Mouse (Mus musculus) embryonic facial prominence, embryonic 14.5 days (tissue): ENCODE measurements around the gene Dnaic1. TPM values are rescaled to one million over a fixed set of nuclear protein-coding genes. Genes with fewer than 3 reads are reported as not detected.
A peak's percentile ranks its signal among the peaks of the same experiment; 100 is the strongest.

Experiments used
- ATAC-seq: fragments of 200-750 bp; cut with Nextera tagmentation; 2 replicates; pipeline ENCODE4 v1.8.0; 2017; ENCODE audit warnings: low read depth, moderate number of reproducible peaks, moderate TSS enrichment
- DNase-seq: peaks from one replicate; pipeline ENCODE4 v3.0.0-alpha.2; 2015; ENCODE audit warnings: low spot score
- H3K27ac ChIP-seq: fragments of 300-500 bp; sonication (generic); replicated peaks from 2 replicates; pipeline ENCODE4 v1.5.1; 2014; ENCODE audit warnings: low read depth, mild to moderate bottlenecking, low read length, moderate library complexity
- H3K27me3 ChIP-seq: fragments of 300-500 bp; sonication (generic); replicated peaks from 2 replicates; pipeline ENCODE4 v1.6.1; 2014; ENCODE audit warnings: low read length; ENCODE audit not compliant: control insufficient read depth, insufficient read depth
- H3K36me3 ChIP-seq: fragments of 300-500 bp; sonication (generic); 2 replicates; pipeline ENCODE4 v1.6.1; 2014; ENCODE audit warnings: low read length, mixed read lengths; ENCODE audit not compliant: control insufficient read depth, insufficient read depth
- H3K4me1 ChIP-seq: fragments of 300-500 bp; sonication (generic); 2 replicates; pipeline ENCODE4 v1.6.1; 2014; ENCODE audit warnings: antibody characterized with exemption, low read length; ENCODE audit not compliant: control insufficient read depth, insufficient read depth
- H3K4me2 ChIP-seq: fragments of 300-500 bp; sonication (generic); 2 replicates; pipeline ENCODE4 v1.6.1; 2014; ENCODE audit warnings: low read depth, mild to moderate bottlenecking, low read length, moderate library complexity, mixed read lengths
- H3K4me3 ChIP-seq: fragments of 300-500 bp; sonication (generic); 2 replicates; pipeline ENCODE4 v1.5.1; 2014; ENCODE audit warnings: low read depth, mild to moderate bottlenecking, low read length
- H3K9ac ChIP-seq: fragments of 300-500 bp; sonication (generic); 2 replicates; pipeline ENCODE4 v1.6.1; 2014; ENCODE audit warnings: low read depth, mild to moderate bottlenecking, low read length, moderate library complexity, mixed read lengths
- H3K9me3 ChIP-seq: fragments of 300-500 bp; sonication (generic); 2 replicates; pipeline ENCODE4 v1.6.1; 2016; ENCODE audit warnings: low read length; ENCODE audit not compliant: control insufficient read depth
- WGBS: fragments of 180-500 bp; shearing (Covaris S2); extraction: QIAGEN DNeasy Blood & Tissue Kit; methylation state at CpG from one replicate; pipeline ENCODE4 v1.1.7; 2014; 5-methylcytosine and 5-hydroxymethylcytosine counted together
- polyA plus RNA-seq: library from polyadenylated mRNA; unstranded; fragments of >200 nt; fragmentation: Nextera tagmentation; extraction: Ambion mirVana; gene quantifications from 2 replicates; pipeline ENCODE4 v1.2.1, GENCODE M21; 2014

Gene Dnaic1
- polyA plus RNA-seq, 1 experiment from 2014 or later: 3.7 TPM

GRCm38 (mm10) chr4:41639913-41640507, 70.4 kb downstream of the Dnaic1 start, which contains the start of gene Enho:
Gene Enho (minus strand): TSS chr4:41640324.
- Histone ChIP-seq H3K4me3 (peak within 1 kb of the TSS; percentile 66), H3K27me3 (0 out of 2 replicates have a peak, but pooled peaks cover 4% of the 10 kb centered on the region)

GRCm38 (mm10) chr4:41641199-41641822, 71.7 kb downstream of the Dnaic1 start:
- 63% methylated on average over 6 of the region's 6 CpGs for WGBS
- no peak for ATAC-seq

More at GRCm38 (mm10) chr4:41639913-41640507, 70.4 kb downstream of the Dnaic1 start, which contains the start of gene Enho:
- Histone ChIP-seq H3K4me1 (peaks cover 26% of the 10 kb centered on the region), H3K9ac (peak within 1 kb of the TSS; percentile 81), H3K4me2 (peak within 1 kb of the TSS; percentile 92), H3K36me3 (no peaks in the 10 kb centered on the region), H3K9me3 (no peaks in the 10 kb centered on the region), H3K27ac (peak within 1 kb of the TSS; percentile 70)
- peak; percentile 94 for ATAC-seq
- WGBS: under 1% methylated on average over 47 of the region's 74 CpGs
- DNase-seq: peak; percentile 95

GRCm38 (mm10) chr4:41645488-41645887, 75.9 kb downstream of the Dnaic1 start:
- H3K36me3 ChIP-seq: no peaks in the 10 kb centered on the region
- H3K9me3 ChIP-seq: no peaks in the 10 kb centered on the region
- H3K4me3 ChIP-seq: no peak overlapping the region
- ATAC-seq (no peak), DNase-seq (peak; percentile 38)
- no peak overlapping the region for H3K27ac ChIP-seq
- H3K4me1 ChIP-seq: peaks cover under 1% of the 10 kb centered on the region; the same call in 1 of the 2 replicates
- H3K9ac ChIP-seq: no peak overlapping the region
- H3K4me2 ChIP-seq: no peak overlapping the region
- WGBS: 28% methylated on average over 5 of the region's 5 CpGs
- H3K27me3 ChIP-seq: no peaks in the 10 kb centered on the region

More at GRCm38 (mm10) chr4:41641199-41641822, 71.7 kb downstream of the Dnaic1 start:
- Histone ChIP-seq H3K4me3 (no peak overlapping the region), H3K27me3 (0 out of 2 replicates have a peak, but pooled peaks cover 4% of the 10 kb centered on the region), H3K27ac (no peak overlapping the region), H3K9me3 (no peaks in the 10 kb centered on the region), H3K4me1 (peaks cover 18% of the 10 kb centered on the region), H3K36me3 (no peaks in the 10 kb centered on the region), H3K9ac (no peak overlapping the region), H3K4me2 (no peak overlapping the region)
- no peak for DNase-seq

GRCm38 (mm10) chr4:41648157-41648556, 78.6 kb downstream of the Dnaic1 start:
- Histone ChIP-seq H3K36me3 (no peaks in the 10 kb centered on the region), H3K27me3 (no peaks in the 10 kb centered on the region), H3K4me2 (no peak overlapping the region), H3K9ac (no peak overlapping the region), H3K4me1 (no peaks in the 10 kb centered on the region), H3K27ac (no peak overlapping the region), H3K9me3 (no peaks in the 10 kb centered on the region), H3K4me3 (no peak overlapping the region)
- ATAC-seq (no peak), DNase-seq (no peak)
- WGBS: 51% methylated on average over 4 of the region's 4 CpGs

- WGBS: 63% methylated on average over 7 of the region's 7 CpGs
- no peak for DNase-seq
- H3K4me3 ChIP-seq: no peak overlapping the region
- H3K4me1 ChIP-seq: no peaks in the 10 kb centered on the region
- H3K9me3 ChIP-seq: no peaks in the 10 kb centered on the region
- no peak overlapping the region for H3K27ac ChIP-seq
- H3K27me3 ChIP-seq: no peaks in the 10 kb centered on the region
- H3K36me3 ChIP-seq: no peaks in the 10 kb centered on the region
- H3K4me2 ChIP-seq: no peak overlapping the region
- no peak for ATAC-seq
- no peak overlapping the region for H3K9ac ChIP-seq
These were observed 79.1 kb downstream of the Dnaic1 start for GRCm38 (mm10) chr4:41648627-41649026.

- Histone ChIP-seq H3K27ac (no peak overlapping the region), H3K4me1 (no peaks in the 10 kb centered on the region), H3K27me3 (no peaks in the 10 kb centered on the region; the same call in 1 of the 2 replicates), H3K36me3 (peaks cover 7% of the 10 kb centered on the region; the same call in 1 of the 2 replicates), H3K9ac (no peak overlapping the region), H3K9me3 (no peaks in the 10 kb centered on the region), H3K4me3 (no peak overlapping the region), H3K4me2 (no peak overlapping the region)
- DNase-seq (peak; percentile 80), ATAC-seq (peak; percentile 51; the same call in 1 of the 2 replicates)
- 43% methylated on average over 6 of the region's 6 CpGs for WGBS
These were observed 83.7 kb downstream of the Dnaic1 start for GRCm38 (mm10) chr4:41653296-41653695.

- no peak overlapping the region for H3K27ac ChIP-seq
- peaks cover 7% of the 10 kb centered on the region; the same call in 1 of the 2 replicates for H3K36me3 ChIP-seq
- H3K4me1 ChIP-seq: no peaks in the 10 kb centered on the region
- 60% methylated on average over 6 of the region's 6 CpGs for WGBS
- no peak overlapping the region for H3K4me3 ChIP-seq
- no peak overlapping the region for H3K4me2 ChIP-seq
- no peaks in the 10 kb centered on the region for H3K9me3 ChIP-seq
- ATAC-seq: no peak
- no peak for DNase-seq
- no peaks in the 10 kb centered on the region; the same call in 1 of the 2 replicates for H3K27me3 ChIP-seq
- no peak overlapping the region for H3K9ac ChIP-seq
These were observed 84.2 kb downstream of the Dnaic1 start for GRCm38 (mm10) chr4:41653730-41654129.

GRCm38 (mm10) chr4:41654217-41654616, 84.6 kb downstream of the Dnaic1 start:
- 15% methylated on average over 7 of the region's 7 CpGs for WGBS
- ATAC-seq: peak; percentile 48; the same call in 1 of the 2 replicates

More at GRCm38 (mm10) chr4:41654217-41654616, 84.6 kb downstream of the Dnaic1 start:
- no peak overlapping the region for H3K4me2 ChIP-seq
- no peak overlapping the region for H3K9ac ChIP-seq
- DNase-seq: peak; percentile 60
- no peaks in the 10 kb centered on the region for H3K4me1 ChIP-seq
- H3K27ac ChIP-seq: no peak overlapping the region
- H3K27me3 ChIP-seq: no peaks in the 10 kb centered on the region; the same call in 1 of the 2 replicates
- no peaks in the 10 kb centered on the region for H3K9me3 ChIP-seq
- H3K4me3 ChIP-seq: no peak overlapping the region
- H3K36me3 ChIP-seq: peaks cover 7% of the 10 kb centered on the region; the same call in 1 of the 2 replicates
